Mouse (Mus musculus): Measurements from ENCODE around the gene Scnm1.

- TF ChIP-seq POLR2A (IDR thresholded peaks at IDR 0.05; ENCODE audit: borderline replicate concordance, extremely low read depth, insufficient read depth, insufficient read length, poor library complexity, severe bottlenecking) (peak; percentile 33; the same call in 1 of the 2 replicates), CTCF (IDR thresholded peaks at IDR 0.05; ENCODE audit: borderline replicate concordance, extremely low read depth, insufficient read depth, insufficient read length) (peak; percentile 37; the same call in 1 of the 2 replicates)
Observed at GRCm38 (mm10) chr3:95106338-95107117, 27.3 kb downstream of the Scnm1 start, which contains the start of gene Pip5k1a.
